Mouse (Mus musculus): ENCODE results near the gene Mios. TPM values are rescaled to one million over a fixed set of nuclear protein-coding genes. Genes with fewer than 3 reads are reported as not detected.

The Mios gene
- total and polyA plus RNA-seq, 2 experiments from 2014 or later = 13.8 to 15.0 TPM

DNA sequence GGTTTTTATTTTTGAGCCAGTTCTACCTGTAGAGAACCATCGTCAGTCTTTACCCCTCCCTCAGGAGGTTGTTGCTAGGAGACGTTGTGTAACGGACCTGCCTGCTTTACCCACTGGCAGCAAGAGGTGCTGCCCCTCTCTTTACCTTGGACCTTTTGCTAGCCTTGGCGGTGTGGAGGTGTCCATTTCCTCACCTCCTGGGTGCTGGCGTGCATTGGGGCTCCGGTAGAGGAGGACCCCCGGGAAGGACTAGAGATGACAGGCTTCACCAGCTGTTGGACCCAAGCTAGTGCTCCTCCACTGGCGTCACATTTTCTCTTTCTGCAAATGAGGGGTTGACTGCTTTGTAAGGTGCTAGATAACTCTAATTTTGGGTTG is 50.6 kb downstream of the Mios start:
- no peaks in the 10 kb centered on the region for H3K27me3 ChIP-seq (ENCODE audit: control insufficient read depth, insufficient read depth, low read length)
- ATAC-seq (ENCODE audit: insufficient read depth, low read depth) (no peak), DNase-seq (ENCODE audit: low spot score) (no peak)
- H3K36me3 ChIP-seq (replicated peaks; ENCODE audit: control insufficient read depth, insufficient read depth, low read length) = peaks cover 12% of the 10 kb centered on the region; the same call in 1 of the 2 replicates
- peak overlapping the region; percentile 28 for H3K27ac ChIP-seq (ENCODE audit: low read depth)
- peak overlapping the region; percentile 57 for H3K9ac ChIP-seq (replicated peaks; ENCODE audit: low read depth, low read length)
- no peak for TF ChIP-seq EP300 (IDR thresholded peaks at IDR 0.05; ENCODE audit: low read depth)
- TF ChIP-seq CTCF (IDR thresholded peaks at IDR 0.05; ENCODE audit: low read depth) = no peak
- peaks cover 8% of the 10 kb centered on the region for H3K4me1 ChIP-seq (ENCODE audit: control insufficient read depth, insufficient read depth)
- H3K4me2 ChIP-seq (ENCODE audit: low read depth, low read length) = peak overlapping the region; percentile 69
- peak overlapping the region; percentile 62 for H3K4me3 ChIP-seq (ENCODE audit: low read depth, low read length)
- no peaks in the 10 kb centered on the region for H3K9me3 ChIP-seq (replicated peaks; ENCODE audit: control insufficient read depth, low read length)
- WGBS = 0% methylated on average over 8 of the region's 8 CpGs

GRCm38 (mm10) chr6:8271047-8271446 is 62.0 kb downstream of the Mios start:
- TF ChIP-seq EP300 (IDR thresholded peaks at IDR 0.05; ENCODE audit: low read depth) = no peak
- no peak for TF ChIP-seq CTCF (IDR thresholded peaks at IDR 0.05; ENCODE audit: low read depth)
- Histone ChIP-seq H3K4me1 (ENCODE audit: control insufficient read depth, insufficient read depth) (no peaks in the 10 kb centered on the region), H3K9ac (replicated peaks; ENCODE audit: low read depth, low read length) (no peak overlapping the region), H3K27ac (ENCODE audit: low read depth) (no peak overlapping the region), H3K4me3 (ENCODE audit: low read depth, low read length) (no peak overlapping the region), H3K9me3 (replicated peaks; ENCODE audit: control insufficient read depth, low read length) (no peaks in the 10 kb centered on the region), H3K27me3 (ENCODE audit: control insufficient read depth, insufficient read depth, low read length) (no peaks in the 10 kb centered on the region), H3K36me3 (replicated peaks; ENCODE audit: control insufficient read depth, insufficient read depth, low read length) (0 out of 2 replicates have a peak, but pooled peaks cover 5% of the 10 kb centered on the region), H3K4me2 (ENCODE audit: low read depth, low read length) (no peak overlapping the region)
- DNase-seq (ENCODE audit: low spot score) (no peak), ATAC-seq (ENCODE audit: insufficient read depth, low read depth) (no peak)
- WGBS = 89% methylated on average over 3 of the region's 3 CpGs

GRCm38 (mm10) chr6:8274387-8275054 is 65.5 kb downstream of the Mios start:
- no peak overlapping the region for H3K4me3 ChIP-seq (ENCODE audit: low read depth, low read length)
- 0 out of 2 replicates have a peak, but pooled peaks cover 5% of the 10 kb centered on the region for H3K36me3 ChIP-seq (replicated peaks; ENCODE audit: control insufficient read depth, insufficient read depth, low read length)
- 29% methylated on average over 6 of the region's 6 CpGs for WGBS
- ATAC-seq (ENCODE audit: insufficient read depth, low read depth) = no peak; the same call in 1 of the 2 replicates
- no peaks in the 10 kb centered on the region for H3K9me3 ChIP-seq (replicated peaks; ENCODE audit: control insufficient read depth, low read length)
- H3K4me2 ChIP-seq (ENCODE audit: low read depth, low read length) = no peak overlapping the region
- TF ChIP-seq CTCF (IDR thresholded peaks at IDR 0.05; ENCODE audit: low read depth) (peak; percentile 68), EP300 (IDR thresholded peaks at IDR 0.05; ENCODE audit: low read depth) (no peak)
- H3K27me3 ChIP-seq (ENCODE audit: control insufficient read depth, insufficient read depth, low read length) = no peaks in the 10 kb centered on the region
- no peaks in the 10 kb centered on the region for H3K4me1 ChIP-seq (ENCODE audit: control insufficient read depth, insufficient read depth)
- DNase-seq (ENCODE audit: low spot score) = peak; percentile 74
- H3K27ac ChIP-seq (ENCODE audit: low read depth) = peak overlapping the region; percentile 76
- H3K9ac ChIP-seq (replicated peaks; ENCODE audit: low read depth, low read length) = no peak overlapping the region

DNA sequence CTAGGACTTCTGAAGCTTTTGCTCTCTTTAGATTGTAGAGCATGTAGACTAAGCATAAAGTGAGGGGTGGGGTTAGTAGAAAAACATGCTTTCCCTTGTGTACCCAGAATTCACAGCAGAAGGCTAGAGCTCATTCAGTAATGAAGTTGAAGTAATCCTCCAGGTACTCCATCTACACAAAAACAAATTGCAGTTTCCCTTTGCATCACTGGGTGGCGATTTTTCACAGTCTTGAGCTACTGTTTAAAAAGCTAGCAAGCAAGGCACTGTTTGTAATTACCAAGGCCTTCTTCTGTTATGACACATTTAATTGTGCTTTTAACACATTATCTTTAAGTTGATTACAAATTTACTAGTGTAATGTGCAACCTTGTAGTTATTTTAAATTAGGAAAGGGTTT is 66.1 kb downstream of the Mios start:
- Histone ChIP-seq H3K36me3 (replicated peaks; ENCODE audit: control insufficient read depth, insufficient read depth, low read length) (0 out of 2 replicates have a peak, but pooled peaks cover 5% of the 10 kb centered on the region), H3K4me1 (ENCODE audit: control insufficient read depth, insufficient read depth) (no peaks in the 10 kb centered on the region), H3K4me2 (ENCODE audit: low read depth, low read length) (no peak overlapping the region), H3K9ac (replicated peaks; ENCODE audit: low read depth, low read length) (no peak overlapping the region), H3K4me3 (ENCODE audit: low read depth, low read length) (no peak overlapping the region), H3K9me3 (replicated peaks; ENCODE audit: control insufficient read depth, low read length) (no peaks in the 10 kb centered on the region), H3K27ac (ENCODE audit: low read depth) (peak overlapping the region; percentile 76), H3K27me3 (ENCODE audit: control insufficient read depth, insufficient read depth, low read length) (no peaks in the 10 kb centered on the region)
- ATAC-seq (ENCODE audit: insufficient read depth, low read depth) (peak; percentile 66), DNase-seq (ENCODE audit: low spot score) (peak; percentile 55)
- no peak for TF ChIP-seq EP300 (IDR thresholded peaks at IDR 0.05; ENCODE audit: low read depth)
- peak; percentile 72 for TF ChIP-seq CTCF (IDR thresholded peaks at IDR 0.05; ENCODE audit: low read depth)
- 13% methylated on average over 1 of the region's 1 CpGs for WGBS

- Histone ChIP-seq H3K4me2 (ENCODE audit: low read depth, low read length) (no peak overlapping the region), H3K27me3 (ENCODE audit: control insufficient read depth, insufficient read depth, low read length) (no peaks in the 10 kb centered on the region), H3K36me3 (replicated peaks; ENCODE audit: control insufficient read depth, insufficient read depth, low read length) (no peaks in the 10 kb centered on the region), H3K27ac (ENCODE audit: low read depth) (no peak overlapping the region), H3K4me1 (ENCODE audit: control insufficient read depth, insufficient read depth) (no peaks in the 10 kb centered on the region), H3K9ac (replicated peaks; ENCODE audit: low read depth, low read length) (no peak overlapping the region), H3K4me3 (ENCODE audit: low read depth, low read length) (no peak overlapping the region), H3K9me3 (replicated peaks; ENCODE audit: control insufficient read depth, low read length) (no peaks in the 10 kb centered on the region)
- ATAC-seq (ENCODE audit: insufficient read depth, low read depth) = no peak
- no peak for DNase-seq (ENCODE audit: low spot score)
- 22% methylated on average over 4 of the region's 4 CpGs for WGBS
- TF ChIP-seq EP300 (IDR thresholded peaks at IDR 0.05; ENCODE audit: low read depth) (no peak), CTCF (IDR thresholded peaks at IDR 0.05; ENCODE audit: low read depth) (no peak)
These were observed 67.4 kb downstream of the Mios start for GRCm38 (mm10) chr6:8276431-8276830.
